Mouse (Mus musculus) erythroblast, embryonic 14.5 days (primary cell): ENCODE data around the gene Kcnh2.

ENCODE experiments used
- GATA1 ChIP-seq: IDR thresholded peaks from 2 replicates; pipeline ENCODE4 v1.6.1; 2012; ENCODE audit warnings: low read length, inconsistent platforms, mixed read lengths
- TAL1 ChIP-seq: IDR thresholded peaks from 3 replicates; pipeline ENCODE4 v1.6.1; 2012; ENCODE audit warnings: low read length, inconsistent platforms, mixed read lengths

GRCm38 (mm10) chr5:24389011-24389657 is 37.7 kb upstream of the Kcnh2 start:
- TF ChIP-seq GATA1 (no peak), TAL1 (no peak)
